Mouse (Mus musculus) G1E-ER4 (cell line): Measurements from ENCODE around the gene Hdac7. TPM values are rescaled to one million over a fixed set of nuclear protein-coding genes. Genes with fewer than 3 reads are reported as not detected.

ENCODE experiments used
- GATA1 ChIP-seq: IDR thresholded peaks from one replicate; pipeline ENCODE4 v1.8.0; 2012; ENCODE audit warnings: low read length, inconsistent platforms
- polyA plus RNA-seq: library from polyadenylated mRNA; stranded (reverse); fragments of >175 nt; gene quantifications from 2 replicates; pipeline ENCODE4 v1.2.3, GENCODE M21; 2012

The Hdac7 gene
- polyA plus RNA-seq, 1 experiment, result 174 TPM

DNA sequence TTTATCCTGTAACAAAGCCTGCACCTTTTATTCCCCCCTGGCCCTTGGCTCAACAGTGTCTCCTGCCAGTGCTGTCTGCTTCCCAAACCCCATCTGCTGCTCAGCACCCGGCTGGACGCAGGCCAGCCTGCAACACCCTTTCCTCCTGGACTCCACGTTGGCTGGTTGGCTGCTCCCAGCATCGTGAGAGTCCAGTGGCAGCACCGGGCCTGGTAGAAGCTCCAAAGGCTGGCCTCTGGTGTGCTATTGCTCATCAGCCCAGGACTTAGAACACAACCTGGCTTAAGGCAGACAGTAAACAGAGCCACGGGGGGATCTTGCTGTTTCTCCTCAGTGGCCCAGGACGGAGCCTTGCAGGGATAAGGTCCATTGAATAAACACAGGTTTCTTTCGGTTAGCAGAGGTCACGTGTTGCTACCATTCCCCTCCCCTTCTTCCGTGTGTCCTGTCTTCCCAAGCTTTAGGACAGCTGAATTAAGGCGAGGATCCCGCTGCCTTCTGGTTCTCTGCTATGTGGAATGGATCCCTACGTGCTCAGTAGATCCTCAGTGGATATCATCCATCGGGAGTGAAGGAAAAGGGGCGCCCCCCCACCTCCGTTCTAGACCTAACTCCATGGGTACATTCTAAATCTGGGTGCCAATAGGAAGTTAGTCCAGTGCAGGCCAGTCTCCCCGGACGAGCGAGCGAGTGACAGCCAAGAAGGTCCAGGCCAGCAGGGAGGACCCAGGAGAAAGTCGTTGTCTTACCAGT is 30.7 kb downstream of the Hdac7 start:
- no peak for TF ChIP-seq GATA1

DNA sequence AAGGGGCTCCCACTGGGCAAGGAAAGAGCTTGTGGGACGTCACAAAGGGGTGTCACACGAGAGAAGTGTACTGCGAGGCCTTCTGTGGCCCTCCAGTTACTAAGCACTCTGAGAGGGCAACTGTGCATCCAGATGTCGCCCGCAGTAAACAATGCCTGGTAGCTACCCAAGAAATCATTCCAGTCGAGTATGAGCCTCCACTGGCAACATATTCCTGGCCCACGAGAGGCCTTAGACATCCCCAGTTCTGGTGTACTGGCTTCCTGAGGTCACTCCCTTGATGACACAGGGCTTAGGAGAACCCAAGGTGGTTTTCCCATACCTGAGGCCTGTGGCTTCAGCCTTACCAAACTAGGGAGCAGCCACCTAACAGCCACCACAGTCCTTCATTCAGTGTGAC is 31.4 kb downstream of the Hdac7 start:
- TF ChIP-seq GATA1, result no peak

DNA sequence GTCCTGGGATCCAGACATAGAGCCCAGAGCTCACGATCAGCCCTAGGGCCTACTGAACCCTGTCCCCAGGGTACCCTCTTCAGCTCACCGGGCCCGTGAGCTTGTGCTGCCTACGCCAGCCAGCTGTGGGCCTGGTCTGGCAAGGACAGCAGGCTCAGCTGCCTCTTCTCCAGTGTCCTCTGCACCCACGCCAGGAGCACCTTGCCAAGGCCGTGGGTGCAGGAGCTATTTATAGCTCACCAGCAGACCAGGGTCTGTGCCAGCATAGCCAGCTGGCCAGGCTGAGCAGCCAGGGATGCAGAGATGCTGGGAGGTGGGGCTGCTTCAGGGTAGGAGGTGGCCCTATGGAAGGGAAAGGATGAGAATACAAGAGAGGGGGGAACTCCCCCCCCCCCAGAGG is 32.2 kb downstream of the Hdac7 start:
- no peak for TF ChIP-seq GATA1

DNA sequence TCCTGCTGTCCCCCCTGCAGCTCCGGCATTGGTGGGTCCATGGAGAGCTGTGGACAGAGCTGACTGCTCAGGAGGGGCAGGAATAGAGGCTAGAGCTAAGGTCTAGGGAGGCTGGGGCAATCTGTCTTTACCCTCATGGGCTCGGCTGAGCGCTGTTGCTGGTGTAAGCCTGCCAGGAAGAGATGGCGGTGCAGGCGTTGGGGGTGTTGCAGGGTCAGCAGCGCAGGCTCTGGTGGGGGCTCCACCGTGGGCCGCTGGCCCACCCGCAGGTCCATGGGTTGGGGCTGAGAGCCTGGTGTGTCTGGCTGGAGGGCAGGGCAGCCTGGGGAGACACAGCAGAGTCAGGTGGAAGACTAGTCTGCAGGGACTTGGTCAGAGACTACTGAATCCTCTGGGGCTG is 33.0 kb downstream of the Hdac7 start:
- TF ChIP-seq GATA1, result no peak

DNA sequence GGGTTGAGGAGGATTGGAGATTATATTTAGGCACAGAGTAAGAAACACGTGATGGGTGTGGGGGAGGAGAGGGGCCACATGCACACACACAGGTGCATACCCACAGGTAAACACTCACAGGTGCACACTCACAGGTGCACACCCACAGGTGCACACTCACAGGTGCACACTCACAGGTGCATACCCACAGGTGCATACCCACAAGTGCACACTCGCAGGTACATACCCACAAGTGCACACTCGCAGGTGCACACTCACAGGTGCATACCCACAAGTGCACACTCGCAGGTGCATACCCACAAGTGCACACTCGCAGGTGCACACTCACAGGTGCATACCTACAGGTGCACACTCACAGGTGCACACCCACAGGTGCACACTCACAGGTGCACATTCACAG is 33.9 kb downstream of the Hdac7 start:
- TF ChIP-seq GATA1, result no peak

DNA sequence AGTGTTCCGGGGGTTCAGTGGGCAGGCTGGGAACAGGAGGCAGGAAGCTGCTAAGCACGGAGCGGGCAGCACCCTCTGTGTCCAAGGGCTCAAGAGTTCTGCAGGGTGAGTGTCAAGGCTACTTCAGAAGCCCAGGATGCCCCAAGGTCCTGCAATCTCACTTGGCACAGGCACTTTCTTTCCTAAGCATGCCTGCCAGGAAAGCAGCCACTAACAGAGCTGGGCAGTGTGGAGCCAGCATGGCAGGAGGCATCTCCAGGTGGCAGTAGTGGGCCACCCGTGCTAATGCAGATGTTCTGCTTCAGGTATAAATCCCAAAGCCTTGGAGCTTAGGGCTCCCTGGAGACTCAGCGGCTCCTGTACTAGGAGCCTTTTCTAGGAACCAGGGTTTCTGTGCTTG is 34.4 kb downstream of the Hdac7 start:
- TF ChIP-seq GATA1, result no peak

DNA sequence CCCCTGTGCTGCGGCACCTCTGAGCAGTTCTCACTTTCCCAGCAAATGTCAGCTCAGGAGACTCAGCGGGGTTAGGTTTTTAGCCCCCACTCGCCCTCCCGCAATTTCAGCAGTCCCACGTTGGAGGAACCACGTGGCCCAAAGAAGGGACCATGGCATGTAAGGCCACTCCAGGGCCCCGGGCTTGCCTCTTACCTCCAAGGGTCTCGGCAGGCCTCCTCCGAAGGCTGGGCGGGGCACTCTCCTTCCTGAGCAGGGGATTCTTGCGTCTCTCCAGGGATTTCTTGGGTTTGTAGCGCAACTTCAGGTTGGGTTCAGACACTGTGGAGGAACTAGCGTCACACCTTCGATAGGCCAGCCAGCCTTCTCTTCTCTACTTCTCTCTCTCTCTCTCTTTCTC is 35.1 kb downstream of the Hdac7 start:
- no peak for TF ChIP-seq GATA1

DNA sequence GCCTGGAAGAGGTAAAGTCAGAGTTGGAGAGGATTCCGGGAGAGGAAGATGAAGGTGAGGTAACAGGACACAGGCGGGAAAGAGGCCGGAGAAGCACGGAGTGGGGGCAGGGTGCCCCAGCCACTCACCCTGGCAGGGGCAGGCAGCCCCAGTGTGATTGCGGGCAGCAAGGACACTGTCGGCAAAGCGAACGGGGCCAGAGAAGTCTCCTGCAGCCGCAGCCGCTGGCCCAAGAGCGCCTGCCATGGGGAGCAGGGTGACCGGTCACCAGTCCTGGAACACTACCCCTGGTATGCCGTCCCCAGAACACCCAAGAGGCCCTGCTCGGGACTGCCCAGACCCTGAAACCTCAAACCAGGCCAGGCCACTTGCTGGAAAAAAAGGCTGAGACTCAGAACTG is 35.8 kb downstream of the Hdac7 start:
- no peak for TF ChIP-seq GATA1

DNA sequence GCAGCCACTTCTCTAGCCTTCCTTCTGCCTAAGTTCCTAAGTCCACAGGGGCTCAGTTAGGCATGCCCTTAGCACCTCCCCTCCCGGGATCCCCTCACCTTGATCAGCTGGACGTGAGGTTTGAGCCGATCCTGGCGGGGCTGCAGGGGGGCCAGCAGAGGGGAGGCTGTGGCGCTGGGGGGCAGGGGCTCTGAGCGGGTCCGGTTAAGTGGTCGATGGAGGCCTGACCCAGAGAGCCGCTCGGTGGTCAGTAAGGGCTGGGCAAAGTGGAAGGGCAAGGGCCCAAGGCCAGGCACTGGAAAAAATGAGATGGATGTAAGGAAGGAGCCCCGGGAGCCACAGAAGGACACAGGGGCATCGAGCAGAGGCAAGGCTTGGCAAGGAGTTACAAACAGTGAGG is 36.4 kb downstream of the Hdac7 start:
- no peak for TF ChIP-seq GATA1

DNA sequence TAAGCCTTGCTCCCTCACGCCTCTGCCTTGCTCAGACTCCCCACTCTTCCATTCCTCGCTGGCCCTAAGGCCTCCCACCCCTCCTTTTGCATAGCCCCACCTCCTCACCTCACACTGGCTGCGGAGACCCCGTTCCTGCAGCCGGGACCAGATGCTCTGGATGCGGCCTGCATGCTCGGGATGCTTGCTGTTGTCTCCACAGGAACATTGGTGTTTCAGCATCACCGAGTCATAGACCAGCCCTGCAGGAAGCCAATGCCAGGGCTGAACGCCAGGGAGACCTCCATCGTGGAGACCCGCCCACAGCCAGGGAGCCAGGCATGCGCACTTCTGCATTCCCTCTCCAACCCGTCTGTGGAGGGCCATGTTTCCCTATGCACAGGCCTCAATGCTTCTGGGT is 41.7 kb downstream of the Hdac7 start:
- TF ChIP-seq GATA1, result no peak

DNA sequence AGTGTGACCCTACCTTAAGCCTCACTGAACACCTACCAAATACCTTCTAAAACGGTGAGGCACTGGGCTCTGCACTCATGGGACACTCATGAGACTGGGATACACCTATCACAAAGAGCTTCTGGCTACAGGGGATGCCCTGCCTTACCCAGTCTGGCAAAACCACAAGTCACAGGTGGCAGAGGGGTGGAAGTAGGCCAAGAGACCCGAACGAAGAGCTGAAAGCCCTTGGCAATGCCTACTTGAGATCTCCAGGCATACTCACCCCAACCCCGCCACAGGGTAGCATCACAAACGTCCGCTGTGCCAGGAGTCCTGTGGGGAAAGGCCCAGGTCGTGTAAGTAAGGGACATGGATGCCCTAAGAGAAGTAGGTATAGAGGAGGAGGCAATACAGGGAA is 42.5 kb downstream of the Hdac7 start:
- no peak for TF ChIP-seq GATA1

DNA sequence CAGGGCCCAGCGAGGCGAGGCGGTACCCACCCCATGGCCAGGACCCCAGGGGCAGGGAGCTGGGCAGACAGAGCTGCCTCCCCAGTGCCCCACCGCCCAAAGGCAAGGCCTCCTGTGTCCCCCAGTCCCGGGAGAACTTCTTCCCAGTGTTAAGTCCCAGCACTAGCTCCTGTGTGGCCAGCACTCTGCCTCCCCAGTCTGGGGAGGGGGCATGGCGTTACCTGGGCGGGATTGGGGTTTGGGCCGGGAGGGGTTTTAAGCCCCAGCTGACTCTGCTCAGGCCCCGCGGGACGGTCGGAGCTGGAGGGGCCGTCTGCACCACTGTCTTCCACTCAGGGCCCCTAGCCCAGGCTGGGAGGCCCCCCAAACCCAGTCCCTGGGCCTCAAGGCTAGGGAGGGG is 43.4 kb downstream of the Hdac7 start:
- TF ChIP-seq GATA1, result no peak

DNA sequence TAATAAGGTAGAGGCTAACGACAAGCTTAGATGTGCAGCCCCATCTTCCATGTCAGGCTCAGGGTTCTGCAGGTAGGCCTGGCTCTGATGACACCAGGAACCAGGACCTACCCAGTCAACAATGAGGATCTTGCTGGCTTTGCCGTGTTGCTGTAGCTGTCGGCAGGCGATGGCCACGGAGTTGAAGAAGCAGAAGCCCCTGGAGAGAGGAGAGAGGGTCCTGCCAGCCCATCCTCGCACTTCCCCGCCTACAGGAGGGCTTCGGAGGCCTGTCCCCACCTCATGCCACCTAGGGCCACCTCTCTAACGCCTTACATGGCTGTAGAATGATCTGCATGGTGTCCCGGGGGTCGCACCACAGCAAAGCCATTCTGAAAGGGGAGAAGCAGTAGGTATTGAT is 44.9 kb downstream of the Hdac7 start:
- TF ChIP-seq GATA1, result no peak

DNA sequence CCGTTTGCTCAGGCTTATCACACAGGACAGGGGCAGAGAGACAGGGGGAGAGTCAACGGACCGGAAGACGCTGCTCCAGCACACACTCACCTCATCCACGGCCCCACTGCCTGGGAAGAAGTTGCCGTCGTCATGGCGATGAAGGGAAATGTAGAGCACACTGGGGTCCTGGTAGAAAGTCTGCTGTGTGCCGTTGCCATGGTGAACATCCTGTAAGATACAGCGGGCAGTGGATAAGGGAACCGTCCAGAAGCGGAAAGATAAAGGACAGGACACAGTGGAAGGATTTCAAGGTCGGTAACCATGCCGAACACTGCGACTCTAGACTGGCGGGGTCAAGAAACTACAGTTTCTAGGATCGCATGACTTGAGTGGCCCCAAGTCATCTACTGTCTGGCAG is 46.2 kb downstream of the Hdac7 start:
- TF ChIP-seq GATA1, result peak; percentile 50

DNA sequence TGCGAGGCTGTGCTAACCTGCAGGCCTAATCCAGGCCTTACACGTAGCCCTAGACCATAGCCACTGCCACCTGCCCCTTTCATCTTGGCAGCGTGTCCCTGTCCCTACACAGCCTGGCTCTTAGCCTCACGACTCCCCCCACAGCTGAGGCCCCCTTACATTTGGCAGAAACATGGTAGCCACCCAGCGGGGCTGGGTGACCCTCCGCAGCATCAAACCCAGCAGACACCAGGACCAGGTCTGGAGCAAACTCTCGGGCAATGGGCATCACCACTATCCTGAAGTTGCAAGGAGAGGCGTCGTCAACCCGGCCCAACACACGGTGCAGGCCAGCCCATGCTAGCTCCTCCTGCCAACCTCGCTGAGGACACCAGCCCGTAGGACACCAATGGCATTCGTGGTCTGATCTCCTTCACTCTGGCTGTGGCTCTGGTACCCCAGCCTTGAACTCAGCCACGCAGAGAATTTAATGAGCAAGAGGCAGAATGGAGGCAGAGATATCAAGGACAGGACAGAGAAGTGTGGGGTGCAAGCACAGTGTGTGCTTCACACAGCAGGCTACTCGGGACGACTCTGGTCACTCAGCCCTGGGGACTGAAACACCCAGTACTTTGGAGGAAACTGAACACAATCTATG is 47.5 kb downstream of the Hdac7 start:
- TF ChIP-seq GATA1, result no peak

DNA sequence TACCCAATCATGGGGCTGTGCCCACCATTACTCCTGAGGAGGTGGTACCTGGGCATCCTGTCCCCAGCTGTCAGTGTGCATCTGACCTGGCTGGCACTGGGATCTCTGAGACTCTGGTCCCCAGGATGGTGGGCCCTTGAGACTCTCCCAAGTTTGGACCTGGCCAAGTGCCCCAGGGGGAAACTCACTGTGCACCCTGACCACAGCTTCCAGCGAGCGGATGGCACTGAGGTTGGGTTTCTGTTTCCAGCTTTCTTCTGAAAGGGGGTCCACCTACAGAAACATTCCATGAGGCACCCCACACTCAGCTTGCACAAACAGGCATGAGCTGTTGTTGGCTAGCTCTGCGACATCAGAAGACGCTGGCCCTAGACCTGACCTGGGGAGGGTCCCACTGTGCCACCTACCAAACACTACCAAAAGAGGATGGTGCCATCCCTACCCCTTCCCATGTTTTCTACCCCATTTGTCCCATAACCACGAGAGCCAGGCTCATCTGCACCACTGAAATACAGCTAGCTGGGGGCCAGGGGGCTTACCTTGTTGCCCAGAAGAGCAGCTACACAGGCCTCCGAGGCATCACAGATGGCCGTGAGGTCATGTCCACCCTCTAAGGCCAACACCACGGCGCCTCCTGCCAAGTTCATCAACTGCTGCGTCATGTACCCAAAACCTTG is 48.6 kb downstream of the Hdac7 start:
- TF ChIP-seq GATA1, result no peak

DNA sequence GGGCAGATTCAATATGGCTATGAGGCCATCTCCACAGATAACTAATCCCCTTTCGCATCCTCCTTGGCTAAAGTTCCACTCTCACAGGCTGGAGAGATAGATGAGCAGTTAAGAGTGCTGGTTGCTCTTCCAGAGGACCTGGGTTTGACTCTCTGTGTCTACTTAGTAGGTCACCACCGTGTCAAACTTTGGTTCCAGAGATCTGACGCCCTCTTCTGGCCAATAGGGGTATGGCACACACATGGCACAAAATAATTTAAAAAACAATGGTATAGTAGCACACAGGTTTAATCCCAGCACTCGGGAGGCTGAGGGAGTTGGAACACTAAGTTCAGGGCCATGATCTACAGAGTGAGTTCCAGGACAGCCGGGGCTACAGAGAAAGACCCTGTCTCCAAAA is 50.0 kb downstream of the Hdac7 start:
- no peak for TF ChIP-seq GATA1
